Mouse (Mus musculus): ENCODE data around the gene Hs3st3a1. TPM values are rescaled to one million over a fixed set of nuclear protein-coding genes. Genes with fewer than 3 reads are reported as not detected.

Gene Hs3st3a1
- total and polyA plus RNA-seq, 3 experiments, result 0.03 TPM; not detected in 2

- Histone ChIP-seq H3K27ac (ENCODE audit: control insufficient read depth, low read depth, low read length) (no peak overlapping the region), H3K79me2 (ENCODE audit: control insufficient read depth, insufficient read depth, low read length, poor library complexity) (no peaks in the 10 kb centered on the region), H3K4me1 (ENCODE audit: control insufficient read depth in 1 of 2, insufficient read depth in 2 of 2, low read length in 2 of 2) (no peaks in the 10 kb centered on the region), H3K36me3 (ENCODE audit: control insufficient read depth in 1 of 2, insufficient read depth in 2 of 2, low read length in 2 of 2) (no peaks in the 10 kb centered on the region), H3K9ac (ENCODE audit: control insufficient read depth, low read depth, low read length, poor library complexity, severe bottlenecking) (no peak overlapping the region), H3K27me3 (ENCODE audit: control insufficient read depth in 1 of 2, insufficient read depth in 2 of 2, low read length in 2 of 2) (peaks cover 0 to 6% of the 10 kb centered on the region in 2 experiments; a peak in 2 of 4 replicates), H3K4me3 (ENCODE audit: control insufficient read depth in 1 of 2, insufficient read depth in 1 of 2, low read depth in 2 of 2, low read length in 2 of 2) (no peak overlapping the region), H3K9me3 (replicated peaks; ENCODE audit: insufficient read depth, low read length) (no peaks in the 10 kb centered on the region)
- TF ChIP-seq RCOR1 (IDR thresholded peaks at IDR 0.05; ENCODE audit: low read depth, low read length), result no peak
- no peak for TF ChIP-seq USF2 (IDR thresholded peaks at IDR 0.05; ENCODE audit: borderline replicate concordance in 1 of 2, insufficient read depth in 1 of 2, low read depth in 1 of 2, low read length in 2 of 2)
- TF ChIP-seq ZKSCAN1 (IDR thresholded peaks at IDR 0.05; ENCODE audit: low read depth, low read length), result no peak
- no peak for TF ChIP-seq SIN3A (IDR thresholded peaks at IDR 0.05; ENCODE audit: low read length)
- DNase-seq (ENCODE audit: low read depth, low spot score), result no peak
These were observed 33.6 kb downstream of the Hs3st3a1 start for GRCm38 (mm10) chr11:64468737-64469136.

GRCm38 (mm10) chr11:64470689-64471088, 35.6 kb downstream of the Hs3st3a1 start:
- H3K4me1 ChIP-seq (ENCODE audit: control insufficient read depth in 1 of 2, insufficient read depth in 2 of 2, low read length in 2 of 2), result no peaks in the 10 kb centered on the region
- DNase-seq (ENCODE audit: low read depth, low spot score), result peak; percentile 20
- TF ChIP-seq ZMIZ1 (IDR thresholded peaks at IDR 0.05; ENCODE audit: low read depth, low read length) (no peak), TAL1 (IDR thresholded peaks at IDR 0.05; ENCODE audit: low read length) (no peak), MAFK (IDR thresholded peaks at IDR 0.05; ENCODE audit: borderline replicate concordance, low read depth, low read length) (no peak), HCFC1 (IDR thresholded peaks at IDR 0.05; ENCODE audit: low read depth, low read length) (no peak)
- no peaks in the 10 kb centered on the region for H3K9me3 ChIP-seq (replicated peaks; ENCODE audit: insufficient read depth, low read length)
- H3K36me3 ChIP-seq (ENCODE audit: control insufficient read depth in 1 of 2, insufficient read depth in 2 of 2, low read length in 2 of 2), result no peaks in the 10 kb centered on the region
- peaks cover 0 to 6% of the 10 kb centered on the region in 2 experiments; a peak in 2 of 4 replicates for H3K27me3 ChIP-seq (ENCODE audit: control insufficient read depth in 1 of 2, insufficient read depth in 2 of 2, low read length in 2 of 2)
- H3K9ac ChIP-seq (ENCODE audit: control insufficient read depth, low read depth, low read length, poor library complexity, severe bottlenecking), result no peak overlapping the region
- H3K79me2 ChIP-seq (ENCODE audit: control insufficient read depth, insufficient read depth, low read length, poor library complexity), result no peaks in the 10 kb centered on the region
- H3K4me3 ChIP-seq (ENCODE audit: control insufficient read depth in 1 of 2, insufficient read depth in 1 of 2, low read depth in 2 of 2, low read length in 2 of 2), result no peak overlapping the region
- no peak overlapping the region for H3K27ac ChIP-seq (ENCODE audit: control insufficient read depth, low read depth, low read length)

DNA sequence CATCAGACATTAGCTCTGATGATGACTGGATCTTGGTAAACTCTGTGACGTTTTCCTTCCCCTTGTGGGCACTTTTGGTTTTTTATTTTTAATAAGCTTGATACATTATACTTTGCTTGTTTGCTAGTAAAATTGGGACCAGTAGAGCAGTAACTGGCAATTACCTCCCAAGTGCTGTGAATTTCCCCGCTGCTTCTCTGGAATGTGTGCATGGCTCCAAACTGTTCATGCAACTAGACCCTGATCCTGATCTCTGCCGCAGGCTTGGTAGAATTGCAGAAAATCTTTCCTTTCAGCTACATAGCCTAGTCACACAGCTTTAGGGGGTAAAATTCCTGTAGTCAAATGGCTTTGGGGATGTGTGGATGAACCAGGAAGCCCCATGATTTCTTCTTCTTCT, 38.5 kb downstream of the Hs3st3a1 start:
- no peaks in the 10 kb centered on the region for H3K9me3 ChIP-seq (replicated peaks; ENCODE audit: insufficient read depth, low read length)
- H3K4me1 ChIP-seq (ENCODE audit: control insufficient read depth in 1 of 2, insufficient read depth in 2 of 2, low read length in 2 of 2), result no peaks in the 10 kb centered on the region
- H3K9ac ChIP-seq (ENCODE audit: control insufficient read depth, low read depth, low read length, poor library complexity, severe bottlenecking), result no peak overlapping the region
- H3K79me2 ChIP-seq (ENCODE audit: control insufficient read depth, insufficient read depth, low read length, poor library complexity), result no peaks in the 10 kb centered on the region
- no peaks in the 10 kb centered on the region for H3K27me3 ChIP-seq (ENCODE audit: control insufficient read depth in 1 of 2, insufficient read depth in 2 of 2, low read length in 2 of 2)
- no peak overlapping the region for H3K4me3 ChIP-seq (ENCODE audit: control insufficient read depth in 1 of 2, insufficient read depth in 1 of 2, low read depth in 2 of 2, low read length in 2 of 2)
- H3K27ac ChIP-seq (ENCODE audit: control insufficient read depth, low read depth, low read length), result no peak overlapping the region
- no peak for DNase-seq (ENCODE audit: low read depth, low spot score)
- TF ChIP-seq MAFK (IDR thresholded peaks at IDR 0.05; ENCODE audit: borderline replicate concordance, low read depth, low read length) (no peak), TCF12 (IDR thresholded peaks at IDR 0.05; ENCODE audit: low read depth, low read length) (no peak), MYB (IDR thresholded peaks at IDR 0.05; ENCODE audit: low read depth, low read length) (no peak), BHLHE40 (IDR thresholded peaks at IDR 0.05; ENCODE audit: borderline replicate concordance, low read depth, low read length) (no peak), RAD21 (IDR thresholded peaks at IDR 0.05; ENCODE audit: low read depth, low read length) (no peak), POLR2AphosphoS5 (IDR thresholded peaks at IDR 0.05; ENCODE audit: borderline replicate concordance, low read depth, low read length) (no peak), ZC3H11A (IDR thresholded peaks at IDR 0.05; ENCODE audit: low read depth, low read length) (no peak), TAL1 (IDR thresholded peaks at IDR 0.05; ENCODE audit: low read length) (no peak), USF1 (IDR thresholded peaks at IDR 0.05; ENCODE audit: low read depth, low read length) (no peak)
- no peaks in the 10 kb centered on the region for H3K36me3 ChIP-seq (ENCODE audit: control insufficient read depth in 1 of 2, insufficient read depth in 2 of 2, low read length in 2 of 2)

All from MEL (cell line).